Mouse (Mus musculus) E14TG2a.4 (cell line): ENCODE results near the gene Pbx3.

ENCODE experiments used
- H3K27me3 ChIP-seq: 2 replicates; pipeline ENCODE4 v1.6.1; 2014; ENCODE audit warnings: low read length, control low read depth; ENCODE audit not compliant: insufficient read depth
- H3K36me3 ChIP-seq: 2 replicates; pipeline ENCODE4 v1.6.1; 2014; ENCODE audit warnings: low read length, control low read depth; ENCODE audit not compliant: insufficient read depth
- H3K4me1 ChIP-seq: replicated peaks from 2 replicates; pipeline ENCODE4 v1.6.1; 2014; ENCODE audit warnings: low read depth, low read length, control low read depth
- H3K4me3 ChIP-seq: replicated peaks from 2 replicates; pipeline ENCODE4 v1.5.1; 2014; ENCODE audit warnings: mild to moderate bottlenecking, low read length
- H3K9me3 ChIP-seq: 2 replicates; pipeline ENCODE4 v1.6.1; 2014; ENCODE audit warnings: low read length, control low read depth
- CTCF ChIP-seq: conservative IDR thresholded peaks from 2 replicates; pipeline ENCODE4 v1.5.1; 2014; ENCODE audit warnings: low read length
- NANOG ChIP-seq: IDR thresholded peaks from 2 replicates; pipeline ENCODE4 v1.6.1; 2014; ENCODE audit warnings: borderline replicate concordance, low read length, mixed read lengths
- POU5F1 ChIP-seq: IDR thresholded peaks from 2 replicates; pipeline ENCODE4 v1.6.1; 2014; ENCODE audit warnings: low read length, borderline replicate concordance

The Pbx3 gene

GRCm38 (mm10) chr2:34355801-34356211 is 17.1 kb downstream of the Pbx3 start:
- Histone ChIP-seq H3K27me3 (no peaks in the 10 kb centered on the region), H3K4me1 (0 out of 2 replicates have a peak, but pooled peaks cover 4% of the 10 kb centered on the region), H3K36me3 (no peaks in the 10 kb centered on the region), H3K9me3 (no peaks in the 10 kb centered on the region), H3K4me3 (no peak overlapping the region)
- TF ChIP-seq POU5F1, result no peak
- no peak for TF ChIP-seq NANOG
- TF ChIP-seq CTCF, result no peak

- TF ChIP-seq CTCF, result no peak
- no peak for TF ChIP-seq NANOG
- no peak for TF ChIP-seq POU5F1
- H3K4me1 ChIP-seq, result no peaks in the 10 kb centered on the region
- H3K36me3 ChIP-seq, result no peaks in the 10 kb centered on the region
- no peaks in the 10 kb centered on the region for H3K27me3 ChIP-seq
- H3K4me3 ChIP-seq, result no peak overlapping the region
- H3K9me3 ChIP-seq, result no peaks in the 10 kb centered on the region
These were observed 20.9 kb downstream of the Pbx3 start for GRCm38 (mm10) chr2:34352006-34352405.

GRCm38 (mm10) chr2:34347096-34347495 is 25.8 kb downstream of the Pbx3 start:
- no peaks in the 10 kb centered on the region for H3K4me1 ChIP-seq
- no peaks in the 10 kb centered on the region for H3K27me3 ChIP-seq
- H3K36me3 ChIP-seq, result no peaks in the 10 kb centered on the region
- no peak overlapping the region for H3K4me3 ChIP-seq
- no peak for TF ChIP-seq POU5F1
- TF ChIP-seq NANOG, result no peak
- no peak for TF ChIP-seq CTCF
- H3K9me3 ChIP-seq, result no peaks in the 10 kb centered on the region

GRCm38 (mm10) chr2:34298664-34299063 is 74.3 kb downstream of the Pbx3 start:
- Histone ChIP-seq H3K4me3 (no peak overlapping the region), H3K27me3 (no peaks in the 10 kb centered on the region), H3K9me3 (no peaks in the 10 kb centered on the region), H3K36me3 (no peaks in the 10 kb centered on the region), H3K4me1 (no peaks in the 10 kb centered on the region)
- TF ChIP-seq NANOG (no peak), POU5F1 (no peak), CTCF (no peak)

GRCm38 (mm10) chr2:34298202-34298601 is 74.7 kb downstream of the Pbx3 start:
- no peak for TF ChIP-seq CTCF
- no peak for TF ChIP-seq NANOG
- no peak for TF ChIP-seq POU5F1

GRCm38 (mm10) chr2:34289726-34290125 is 83.2 kb downstream of the Pbx3 start:
- Histone ChIP-seq H3K9me3 (no peaks in the 10 kb centered on the region), H3K36me3 (no peaks in the 10 kb centered on the region), H3K27me3 (no peaks in the 10 kb centered on the region), H3K4me3 (no peak overlapping the region), H3K4me1 (no peaks in the 10 kb centered on the region)
- TF ChIP-seq NANOG (no peak), CTCF (no peak), POU5F1 (no peak)

More at GRCm38 (mm10) chr2:34298202-34298601, 74.7 kb downstream of the Pbx3 start:
- H3K9me3 ChIP-seq, result no peaks in the 10 kb centered on the region
- H3K27me3 ChIP-seq, result no peaks in the 10 kb centered on the region
- H3K36me3 ChIP-seq, result no peaks in the 10 kb centered on the region
- H3K4me1 ChIP-seq, result no peaks in the 10 kb centered on the region
- H3K4me3 ChIP-seq, result no peak overlapping the region

GRCm38 (mm10) chr2:34284239-34284638 is 88.7 kb downstream of the Pbx3 start:
- no peaks in the 10 kb centered on the region for H3K4me1 ChIP-seq
- H3K27me3 ChIP-seq, result no peaks in the 10 kb centered on the region
- H3K36me3 ChIP-seq, result no peaks in the 10 kb centered on the region
- H3K9me3 ChIP-seq, result no peaks in the 10 kb centered on the region
- no peak overlapping the region for H3K4me3 ChIP-seq
- TF ChIP-seq NANOG, result no peak

GRCm38 (mm10) chr2:34280996-34281395 is 91.9 kb downstream of the Pbx3 start:
- Histone ChIP-seq H3K27me3 (no peaks in the 10 kb centered on the region), H3K4me3 (no peak overlapping the region), H3K36me3 (no peaks in the 10 kb centered on the region), H3K4me1 (no peaks in the 10 kb centered on the region), H3K9me3 (no peaks in the 10 kb centered on the region)
- TF ChIP-seq CTCF, result no peak

- Histone ChIP-seq H3K9me3 (no peaks in the 10 kb centered on the region), H3K4me1 (no peaks in the 10 kb centered on the region), H3K27me3 (no peaks in the 10 kb centered on the region), H3K36me3 (no peaks in the 10 kb centered on the region), H3K4me3 (no peak overlapping the region)
- no peak for TF ChIP-seq POU5F1
These were observed 93.2 kb downstream of the Pbx3 start for GRCm38 (mm10) chr2:34279726-34280125.
